Mouse (Mus musculus): ENCODE results near the gene Hmg20a. TPM values are rescaled to one million over a fixed set of nuclear protein-coding genes. Genes with fewer than 3 reads are reported as not detected.

Gene Hmg20a
- polyA plus RNA-seq, 1 experiment = 11.0 TPM

GRCm38 (mm10) chr9:56404619-56405018 is 13.8 kb upstream of the Hmg20a start:
- no peak overlapping the region for H3K4me3 ChIP-seq (ENCODE audit: low read depth, low read length)
- H3K36me3 ChIP-seq (ENCODE audit: control insufficient read depth, insufficient read depth, low read length) = no peaks in the 10 kb centered on the region
- no peak overlapping the region for H3K27ac ChIP-seq (ENCODE audit: insufficient read depth, low read depth, low read length)
- no peaks in the 10 kb centered on the region for H3K27me3 ChIP-seq (ENCODE audit: control insufficient read depth, insufficient read depth, low read length)
- 36% methylated on average over 4 of the region's 4 CpGs for WGBS
- no peaks in the 10 kb centered on the region for H3K4me1 ChIP-seq (ENCODE audit: control insufficient read depth, insufficient read depth, insufficient read length, low read length)
- no peak for TF ChIP-seq POLR2A (IDR thresholded peaks at IDR 0.05; ENCODE audit: low read depth, low read length)
- no peak for TF ChIP-seq CTCF (IDR thresholded peaks at IDR 0.05; ENCODE audit: extremely low read depth, insufficient read length, insufficient replicate concordance, low read depth, low read length)

DNA sequence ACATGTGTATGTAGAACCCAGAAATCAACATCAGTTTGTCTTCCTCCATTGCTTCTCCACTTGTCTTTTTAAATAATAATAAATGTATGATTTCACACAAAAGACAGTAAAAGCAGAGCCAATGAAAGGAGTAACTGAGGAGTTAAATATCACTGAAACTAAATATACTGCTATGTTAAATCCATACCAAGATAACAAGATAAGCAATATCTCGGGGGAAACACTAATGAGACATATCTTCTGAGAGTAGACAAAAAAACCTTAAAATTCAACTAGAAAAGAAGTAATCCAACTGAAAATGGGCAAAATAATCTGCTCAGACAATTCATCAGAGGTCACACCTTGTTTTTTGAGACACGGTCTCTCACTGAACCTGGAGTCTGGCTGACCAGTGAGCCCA is 8.5 kb upstream of the Hmg20a start:
- H3K36me3 ChIP-seq (ENCODE audit: control insufficient read depth, insufficient read depth, low read length) = no peaks in the 10 kb centered on the region
- H3K27ac ChIP-seq (ENCODE audit: insufficient read depth, low read depth, low read length) = no peak overlapping the region
- no peak for TF ChIP-seq POLR2A (IDR thresholded peaks at IDR 0.05; ENCODE audit: low read depth, low read length)
- TF ChIP-seq CTCF (IDR thresholded peaks at IDR 0.05; ENCODE audit: extremely low read depth, insufficient read length, insufficient replicate concordance, low read depth, low read length) = no peak
- no peak overlapping the region for H3K4me3 ChIP-seq (ENCODE audit: low read depth, low read length)
- H3K4me1 ChIP-seq (ENCODE audit: control insufficient read depth, insufficient read depth, insufficient read length, low read length) = no peaks in the 10 kb centered on the region
- H3K27me3 ChIP-seq (ENCODE audit: control insufficient read depth, insufficient read depth, low read length) = no peaks in the 10 kb centered on the region
- 84% methylated on average over 2 of the region's 2 CpGs for WGBS

DNA sequence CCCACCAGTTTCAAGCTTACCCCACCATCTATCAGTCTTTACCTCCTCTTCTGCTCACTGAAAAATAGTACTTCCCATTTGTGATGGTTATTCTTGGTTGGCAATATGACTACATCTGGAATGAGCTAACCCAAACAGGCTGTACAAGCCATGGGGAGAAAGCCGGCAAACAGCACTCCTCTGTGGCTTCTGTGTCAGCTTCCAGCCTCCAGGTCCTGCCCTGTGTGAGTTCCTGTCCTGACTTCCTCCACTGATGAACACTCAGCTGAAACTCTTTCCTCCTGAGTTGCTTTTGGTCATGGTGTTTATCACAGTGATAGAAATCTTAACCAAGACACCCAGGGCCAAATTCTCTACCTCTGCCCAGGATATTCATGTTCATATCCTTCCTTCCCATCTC is 5.7 kb upstream of the Hmg20a start:
- no peak overlapping the region for H3K27ac ChIP-seq (ENCODE audit: insufficient read depth, low read depth, low read length)
- no peak overlapping the region for H3K4me3 ChIP-seq (ENCODE audit: low read depth, low read length)
- no peak for TF ChIP-seq CTCF (IDR thresholded peaks at IDR 0.05; ENCODE audit: extremely low read depth, insufficient read length, insufficient replicate concordance, low read depth, low read length)
- no peak for TF ChIP-seq POLR2A (IDR thresholded peaks at IDR 0.05; ENCODE audit: low read depth, low read length)
- H3K4me1 ChIP-seq (ENCODE audit: control insufficient read depth, insufficient read depth, insufficient read length, low read length) = no peaks in the 10 kb centered on the region
- no peaks in the 10 kb centered on the region for H3K36me3 ChIP-seq (ENCODE audit: control insufficient read depth, insufficient read depth, low read length)
- no peaks in the 10 kb centered on the region for H3K27me3 ChIP-seq (ENCODE audit: control insufficient read depth, insufficient read depth, low read length)
- 75% methylated on average over 1 of the region's 1 CpGs for WGBS

DNA sequence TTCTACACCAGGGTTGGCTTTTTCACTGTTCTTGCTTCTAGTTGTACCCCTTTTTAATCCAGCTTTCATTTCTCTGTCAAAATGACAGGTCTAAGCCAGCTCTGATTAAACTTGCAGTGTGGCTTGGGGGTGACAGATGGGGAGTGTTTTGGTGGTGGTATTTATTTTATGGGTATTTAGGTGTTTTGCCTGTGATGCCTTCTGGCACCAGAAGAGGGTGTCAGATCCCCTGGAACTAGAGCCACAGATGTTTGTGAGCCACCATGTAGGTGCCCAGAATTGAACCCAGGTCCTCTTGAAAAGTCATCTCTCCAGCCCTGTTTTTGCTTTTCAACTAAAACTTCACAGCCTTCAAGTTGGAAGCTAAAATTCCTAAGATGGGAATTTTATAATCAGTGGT is 4.1 kb upstream of the Hmg20a start:
- H3K4me3 ChIP-seq (ENCODE audit: low read depth, low read length) = no peak overlapping the region
- no peaks in the 10 kb centered on the region for H3K36me3 ChIP-seq (ENCODE audit: control insufficient read depth, insufficient read depth, low read length)
- no peak overlapping the region for H3K27ac ChIP-seq (ENCODE audit: insufficient read depth, low read depth, low read length)
- no peaks in the 10 kb centered on the region for H3K4me1 ChIP-seq (ENCODE audit: control insufficient read depth, insufficient read depth, insufficient read length, low read length)
- no peak for TF ChIP-seq CTCF (IDR thresholded peaks at IDR 0.05; ENCODE audit: extremely low read depth, insufficient read length, insufficient replicate concordance, low read depth, low read length)
- TF ChIP-seq POLR2A (IDR thresholded peaks at IDR 0.05; ENCODE audit: low read depth, low read length) = no peak
- H3K27me3 ChIP-seq (ENCODE audit: control insufficient read depth, insufficient read depth, low read length) = no peaks in the 10 kb centered on the region

GRCm38 (mm10) chr9:56415393-56415792 is 3.0 kb upstream of the Hmg20a start:
- WGBS = 38% methylated on average over 1 of the region's 1 CpGs
- Histone ChIP-seq H3K27ac (ENCODE audit: insufficient read depth, low read depth, low read length) (no peak overlapping the region), H3K36me3 (ENCODE audit: control insufficient read depth, insufficient read depth, low read length) (no peaks in the 10 kb centered on the region), H3K4me1 (ENCODE audit: control insufficient read depth, insufficient read depth, insufficient read length, low read length) (no peaks in the 10 kb centered on the region), H3K4me3 (ENCODE audit: low read depth, low read length) (no peak overlapping the region), H3K27me3 (ENCODE audit: control insufficient read depth, insufficient read depth, low read length) (no peaks in the 10 kb centered on the region)
- TF ChIP-seq CTCF (IDR thresholded peaks at IDR 0.05; ENCODE audit: extremely low read depth, insufficient read length, insufficient replicate concordance, low read depth, low read length) (no peak), POLR2A (IDR thresholded peaks at IDR 0.05; ENCODE audit: low read depth, low read length) (no peak)

GRCm38 (mm10) chr9:56415935-56416607 is 2.3 kb upstream of the Hmg20a start:
- 25% methylated on average over 4 of the region's 4 CpGs for WGBS

GRCm38 (mm10) chr9:56417415-56417947 is 928 bp upstream of the Hmg20a start:
- Histone ChIP-seq H3K27me3 (ENCODE audit: control insufficient read depth, insufficient read depth, low read length) (no peaks in the 10 kb centered on the region), H3K36me3 (ENCODE audit: control insufficient read depth, insufficient read depth, low read length) (no peaks in the 10 kb centered on the region), H3K4me1 (ENCODE audit: control insufficient read depth, insufficient read depth, insufficient read length, low read length) (no peaks in the 10 kb centered on the region), H3K4me3 (ENCODE audit: low read depth, low read length) (peak overlapping the region; percentile 74), H3K27ac (ENCODE audit: insufficient read depth, low read depth, low read length) (peak overlapping the region; percentile 80)
- peak; percentile 39; the same call in 1 of the 2 replicates for TF ChIP-seq CTCF (IDR thresholded peaks at IDR 0.05; ENCODE audit: extremely low read depth, insufficient read length, insufficient replicate concordance, low read depth, low read length)
- TF ChIP-seq POLR2A (IDR thresholded peaks at IDR 0.05; ENCODE audit: low read depth, low read length) = no peak
- 2% methylated on average over 40 of the region's 40 CpGs for WGBS

More at GRCm38 (mm10) chr9:56415935-56416607, 2.3 kb upstream of the Hmg20a start:
- no peak overlapping the region for H3K4me3 ChIP-seq (ENCODE audit: low read depth, low read length)
- no peaks in the 10 kb centered on the region for H3K36me3 ChIP-seq (ENCODE audit: control insufficient read depth, insufficient read depth, low read length)
- no peaks in the 10 kb centered on the region for H3K27me3 ChIP-seq (ENCODE audit: control insufficient read depth, insufficient read depth, low read length)
- TF ChIP-seq POLR2A (IDR thresholded peaks at IDR 0.05; ENCODE audit: low read depth, low read length) = no peak
- no peak for TF ChIP-seq CTCF (IDR thresholded peaks at IDR 0.05; ENCODE audit: extremely low read depth, insufficient read length, insufficient replicate concordance, low read depth, low read length)
- H3K4me1 ChIP-seq (ENCODE audit: control insufficient read depth, insufficient read depth, insufficient read length, low read length) = no peaks in the 10 kb centered on the region
- H3K27ac ChIP-seq (ENCODE audit: insufficient read depth, low read depth, low read length) = no peak overlapping the region

Data from small intestine, adult 2 months (tissue).